Mouse (Mus musculus): ENCODE data around the gene Tmie.

DNA sequence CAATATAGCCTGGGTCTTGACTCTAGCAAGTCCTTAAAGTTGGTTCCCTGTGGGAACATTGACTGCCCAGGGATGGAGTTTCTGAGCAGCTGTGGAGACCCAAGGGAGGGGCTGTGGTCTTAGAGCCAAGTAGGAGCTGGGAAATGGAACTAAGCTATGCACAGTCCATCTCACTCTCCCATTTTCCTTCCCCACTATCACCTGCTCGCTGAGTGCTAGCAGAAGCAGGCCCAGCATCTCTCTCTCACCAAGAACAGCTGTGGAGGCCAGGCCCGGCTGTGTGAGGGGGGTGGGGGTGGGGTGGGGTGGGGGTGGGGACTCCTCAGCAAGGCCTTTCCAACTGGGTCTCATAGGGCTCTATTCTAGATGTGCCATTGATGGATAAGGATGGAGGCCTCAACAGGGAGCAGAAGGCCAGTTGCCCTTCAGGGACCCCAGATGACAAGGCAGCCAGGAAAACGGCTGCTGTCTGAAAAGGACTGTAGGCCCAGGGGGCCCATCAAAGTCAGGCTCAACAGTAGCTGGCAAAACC, 5.2 kb downstream of the Tmie start:
- no peak for TF ChIP-seq CTCF (IDR thresholded peaks at IDR 0.05)
- no peak for TF ChIP-seq POLR2A (IDR thresholded peaks at IDR 0.05; ENCODE audit: insufficient read depth, low read depth, low read length)
- no peak for TF ChIP-seq EP300 (IDR thresholded peaks at IDR 0.05; ENCODE audit: insufficient read depth, low read depth, low read length)
